Mouse (Mus musculus) G1E (cell line): ENCODE measurements around the gene Tcte1.
A peak's percentile ranks its signal among the peaks of the same experiment; 100 is the strongest.

ENCODE experiments used
- CTCF ChIP-seq: IDR thresholded peaks from 2 replicates; pipeline ENCODE4 v1.5.1; 2012; ENCODE audit warnings: low read depth, low read length, inconsistent platforms, mixed read lengths
- GATA1 ChIP-seq: IDR thresholded peaks from 2 replicates; pipeline ENCODE4 v1.6.1; 2012; ENCODE audit warnings: borderline replicate concordance, low read length, inconsistent platforms, mixed read lengths
- POLR2AphosphoS5 ChIP-seq: IDR thresholded peaks from 2 replicates; pipeline ENCODE4 v1.6.1; 2012; ENCODE audit warnings: low read depth, low read length, inconsistent platforms; ENCODE audit not compliant: insufficient replicate concordance
- TAL1 ChIP-seq: conservative IDR thresholded peaks from 2 replicates; pipeline ENCODE4 v1.6.1; 2012; ENCODE audit warnings: low read depth, low read length, inconsistent platforms, mixed read lengths

- TF ChIP-seq CTCF (peak; percentile 2; the same call in 1 of the 2 replicates), GATA1 (no peak), POLR2AphosphoS5 (no peak), TAL1 (no peak)
These were observed 45.8 kb downstream of the Tcte1 start for GRCm38 (mm10) chr17:45568990-45569389.
